Mouse (Mus musculus) brain, embryonic 14.5 days (tissue): ENCODE results near the gene Il6ra.

Experiments used
- CTCF ChIP-seq: fragments of 200-500 bp; IDR thresholded peaks from 2 replicates; pipeline ENCODE4 v1.5.1; 2012; ENCODE audit warnings: inconsistent platforms, mild to moderate bottlenecking, moderate library complexity, borderline replicate concordance; ENCODE audit not compliant: insufficient read depth, insufficient read length; ENCODE audit errors: extremely low read depth
- POLR2A ChIP-seq: fragments of 200-500 bp; IDR thresholded peaks from 2 replicates; pipeline ENCODE4 v1.6.1; 2012; ENCODE audit warnings: mild to moderate bottlenecking, inconsistent platforms, borderline replicate concordance; ENCODE audit not compliant: poor library complexity, insufficient read depth, insufficient read length, severe bottlenecking; ENCODE audit errors: extremely low read depth

DNA sequence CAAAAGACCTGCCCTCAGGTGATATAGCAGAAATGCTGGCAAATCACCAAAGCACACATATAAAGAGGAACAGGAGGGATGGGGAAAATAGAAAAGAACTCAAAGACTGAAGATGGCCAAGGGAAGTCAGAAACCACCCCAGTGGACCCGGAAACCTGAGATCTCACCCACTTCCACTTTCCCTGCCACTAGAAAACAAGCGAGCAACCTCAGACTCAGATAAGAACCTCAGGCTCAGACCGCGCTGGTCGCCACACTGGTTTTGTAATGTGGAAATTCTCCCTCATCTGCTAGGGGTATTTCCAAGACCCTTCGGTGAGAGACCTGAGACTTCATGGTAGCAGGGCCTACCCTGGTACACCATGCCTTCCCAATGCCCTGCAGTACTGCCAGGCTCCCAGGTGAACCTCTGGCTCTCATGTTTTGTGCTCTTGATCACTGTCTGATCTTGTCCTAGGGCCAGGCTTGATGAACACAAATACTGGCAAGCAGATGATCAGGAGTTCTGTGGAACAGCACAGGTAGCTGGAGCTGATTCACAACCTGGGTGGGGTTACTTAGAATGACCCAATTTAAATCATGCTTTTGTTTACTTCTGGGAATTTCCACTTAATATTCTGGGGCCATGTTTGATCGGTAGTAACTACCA is 25.3 kb downstream of the Il6ra start:
- TF ChIP-seq CTCF (no peak), POLR2A (no peak)
